Mouse (Mus musculus) embryo, embryonic 11 days (tissue): ENCODE results near the gene Tmf1.
A peak's percentile ranks its signal among the peaks of the same experiment; 100 is the strongest.

Experiments used
- DNase-seq: peaks from one replicate; pipeline ENCODE4 v3.0.0-alpha.2; 2015

Gene Tmf1

GRCm38 (mm10) chr6:97178491-97179366 is at the start of gene Tmf1:
Gene Tmf1, minus strand, starts transcription at chr6:97179122.
- DNase-seq = peak; percentile 98

- no peak for DNase-seq
These were observed 48.3 kb upstream of the Tmf1 start for GRCm38 (mm10) chr6:97227067-97227847.

- DNase-seq = no peak
These were observed 47.2 kb upstream of the Tmf1 start for GRCm38 (mm10) chr6:97226083-97226491.

GRCm38 (mm10) chr6:97224505-97224904 is 45.6 kb upstream of the Tmf1 start:
- no peak for DNase-seq

- no peak for DNase-seq
These were observed 44.6 kb upstream of the Tmf1 start for GRCm38 (mm10) chr6:97223566-97223965.

GRCm38 (mm10) chr6:97222931-97223467 is 44.1 kb upstream of the Tmf1 start:
- DNase-seq = no peak

- DNase-seq = no peak
These were observed 43.4 kb upstream of the Tmf1 start for GRCm38 (mm10) chr6:97222321-97222720.

GRCm38 (mm10) chr6:97221205-97222025 is 42.5 kb upstream of the Tmf1 start:
- no peak for DNase-seq

- no peak for DNase-seq
These were observed 41.8 kb upstream of the Tmf1 start for GRCm38 (mm10) chr6:97220672-97221071.

GRCm38 (mm10) chr6:97216154-97216821 is 37.4 kb upstream of the Tmf1 start:
- DNase-seq = no peak

- DNase-seq = no peak
These were observed 33.1 kb upstream of the Tmf1 start for GRCm38 (mm10) chr6:97211981-97212380.

- peak; percentile 35 for DNase-seq
These were observed 32.2 kb upstream of the Tmf1 start for GRCm38 (mm10) chr6:97210962-97211601.

GRCm38 (mm10) chr6:97210191-97210961 is 31.5 kb upstream of the Tmf1 start, which contains the start of gene Arl6ip5:
Gene Arl6ip5, plus strand, starts transcription at chr6:97210689.
- peak; percentile 95 for DNase-seq

- no peak for DNase-seq
These were observed 30.8 kb upstream of the Tmf1 start for GRCm38 (mm10) chr6:97209751-97210150.

GRCm38 (mm10) chr6:97209201-97209600 is 30.3 kb upstream of the Tmf1 start:
- DNase-seq = no peak

- DNase-seq = no peak
These were observed 29.5 kb upstream of the Tmf1 start for GRCm38 (mm10) chr6:97208406-97208805.

GRCm38 (mm10) chr6:97207085-97207484 is 28.2 kb upstream of the Tmf1 start:
- DNase-seq = no peak

GRCm38 (mm10) chr6:97205439-97205885 is 26.5 kb upstream of the Tmf1 start, which contains the start of gene Uba3:
Gene Uba3, minus strand, starts transcription at chr6:97205647.
- DNase-seq = peak; percentile 99

- peak; percentile 36 for DNase-seq
These were observed 26.0 kb upstream of the Tmf1 start for GRCm38 (mm10) chr6:97204952-97205351.

GRCm38 (mm10) chr6:97204252-97204869 is 25.4 kb upstream of the Tmf1 start:
- no peak for DNase-seq
